Mouse (Mus musculus) kidney, embryonic 14.5 days (tissue): ENCODE measurements around the gene Dcun1d3. TPM values are rescaled to one million over a fixed set of nuclear protein-coding genes. Genes with fewer than 3 reads are reported as not detected.

ENCODE experiments used
- ATAC-seq: fragments of 200-750 bp; cut with Nextera tagmentation; 2 replicates; pipeline ENCODE4 v1.8.0; 2017; ENCODE audit warnings: moderate number of reproducible peaks, mild to moderate bottlenecking, moderate TSS enrichment, moderate library complexity; ENCODE audit not compliant: low FRiP score, low TSS enrichment
- H3K27ac ChIP-seq: fragments of 300-500 bp; sonication (generic); 2 replicates; pipeline ENCODE4 v1.5.1; 2014; ENCODE audit warnings: low read depth, mild to moderate bottlenecking, low read length, moderate library complexity, mixed read lengths
- H3K27me3 ChIP-seq: fragments of 300-500 bp; sonication (generic); 2 replicates; pipeline ENCODE4 v1.6.1; 2014; ENCODE audit warnings: mild to moderate bottlenecking, low read length; ENCODE audit not compliant: control insufficient read depth, insufficient read depth
- H3K36me3 ChIP-seq: fragments of 300-500 bp; sonication (generic); 2 replicates; pipeline ENCODE4 v1.6.1; 2014; ENCODE audit warnings: low read length, mixed read lengths; ENCODE audit not compliant: control insufficient read depth, insufficient read depth
- H3K4me1 ChIP-seq: fragments of 300-500 bp; sonication (generic); 2 replicates; pipeline ENCODE4 v1.6.1; 2014; ENCODE audit warnings: low read length, mixed read lengths; ENCODE audit not compliant: control insufficient read depth, insufficient read depth
- H3K4me2 ChIP-seq: fragments of 300-500 bp; sonication (generic); replicated peaks from 2 replicates; pipeline ENCODE4 v1.6.1; 2014; ENCODE audit warnings: low read depth, mild to moderate bottlenecking, low read length
- H3K4me3 ChIP-seq: fragments of 300-500 bp; sonication (generic); 2 replicates; pipeline ENCODE4 v1.5.1; 2014; ENCODE audit warnings: mild to moderate bottlenecking, low read length
- H3K9ac ChIP-seq: fragments of 300-500 bp; sonication (generic); 2 replicates; pipeline ENCODE4 v1.6.1; 2014; ENCODE audit warnings: low read depth, mild to moderate bottlenecking, low read length, moderate library complexity
- H3K9me3 ChIP-seq: fragments of 300-500 bp; sonication (generic); 2 replicates; pipeline ENCODE4 v1.6.1; 2016; ENCODE audit warnings: low read length; ENCODE audit not compliant: control insufficient read depth
- WGBS: fragments of 180-500 bp; shearing (Covaris S2); extraction: QIAGEN DNeasy Blood & Tissue Kit; methylation state at CpG from one replicate; pipeline ENCODE4 v1.1.7; 2014; 5-methylcytosine and 5-hydroxymethylcytosine counted together
- polyA plus RNA-seq: library from polyadenylated mRNA; unstranded; fragments of >200 nt; fragmentation: Nextera tagmentation; extraction: Ambion mirVana; gene quantifications from 2 replicates; pipeline ENCODE4 v1.2.1, GENCODE M21; 2014

Dcun1d3 gene
- polyA plus RNA-seq, 1 experiment from 2014 or later, result 5.6 TPM

DNA sequence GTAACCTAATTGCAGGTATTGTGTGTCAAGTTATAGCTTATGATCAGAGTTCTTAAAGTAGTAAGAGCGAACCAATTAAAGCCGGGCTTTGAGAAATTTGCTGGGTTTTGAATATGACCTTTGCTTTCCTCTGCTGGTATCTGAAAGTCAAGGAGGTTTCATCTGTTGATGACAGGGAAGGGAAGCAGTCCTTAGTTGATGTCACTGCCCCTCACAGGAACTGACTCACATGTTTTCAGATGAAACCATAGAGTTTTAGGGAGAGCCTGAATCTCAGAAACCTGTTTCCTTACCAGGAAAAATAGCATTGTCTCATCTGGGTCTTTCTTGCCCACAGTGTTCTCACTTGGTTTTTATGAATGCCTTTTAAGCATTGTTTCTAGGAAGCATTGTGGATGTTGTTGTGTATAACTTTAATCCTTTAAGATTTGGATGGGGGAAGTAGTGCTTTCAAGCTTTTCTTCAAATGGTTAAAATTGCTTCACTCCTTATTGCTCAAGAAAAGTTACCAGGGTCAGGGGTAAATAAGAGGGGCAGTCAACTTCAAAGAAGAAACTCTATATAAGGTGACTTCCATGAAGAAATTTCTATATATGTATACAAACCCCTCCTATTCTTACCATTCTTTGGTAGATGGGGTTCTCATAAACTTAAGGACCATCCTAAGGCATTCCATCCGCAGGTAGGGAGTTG lies 10.6 kb upstream of the Dcun1d3 start:
- Histone ChIP-seq H3K27ac (no peak overlapping the region), H3K4me2 (no peak overlapping the region), H3K4me1 (no peaks in the 10 kb centered on the region), H3K27me3 (no peaks in the 10 kb centered on the region), H3K9me3 (no peaks in the 10 kb centered on the region), H3K4me3 (no peak overlapping the region), H3K36me3 (no peaks in the 10 kb centered on the region), H3K9ac (no peak overlapping the region)
- ATAC-seq, result no peak
- WGBS, result 89% methylated on average over 3 of the region's 3 CpGs

- no peak overlapping the region for H3K4me2 ChIP-seq
- no peaks in the 10 kb centered on the region for H3K27me3 ChIP-seq
- ATAC-seq, result no peak
- WGBS, result 80% methylated on average over 3 of the region's 3 CpGs
- no peaks in the 10 kb centered on the region for H3K36me3 ChIP-seq
- H3K4me1 ChIP-seq, result peaks cover 6% of the 10 kb centered on the region; the same call in 1 of the 2 replicates
- no peak overlapping the region for H3K27ac ChIP-seq
- no peak overlapping the region for H3K4me3 ChIP-seq
- no peaks in the 10 kb centered on the region for H3K9me3 ChIP-seq
- no peak overlapping the region for H3K9ac ChIP-seq
Measured at GRCm38 (mm10) chr7:119899386-119900057, 3.4 kb upstream of the Dcun1d3 start.

DNA sequence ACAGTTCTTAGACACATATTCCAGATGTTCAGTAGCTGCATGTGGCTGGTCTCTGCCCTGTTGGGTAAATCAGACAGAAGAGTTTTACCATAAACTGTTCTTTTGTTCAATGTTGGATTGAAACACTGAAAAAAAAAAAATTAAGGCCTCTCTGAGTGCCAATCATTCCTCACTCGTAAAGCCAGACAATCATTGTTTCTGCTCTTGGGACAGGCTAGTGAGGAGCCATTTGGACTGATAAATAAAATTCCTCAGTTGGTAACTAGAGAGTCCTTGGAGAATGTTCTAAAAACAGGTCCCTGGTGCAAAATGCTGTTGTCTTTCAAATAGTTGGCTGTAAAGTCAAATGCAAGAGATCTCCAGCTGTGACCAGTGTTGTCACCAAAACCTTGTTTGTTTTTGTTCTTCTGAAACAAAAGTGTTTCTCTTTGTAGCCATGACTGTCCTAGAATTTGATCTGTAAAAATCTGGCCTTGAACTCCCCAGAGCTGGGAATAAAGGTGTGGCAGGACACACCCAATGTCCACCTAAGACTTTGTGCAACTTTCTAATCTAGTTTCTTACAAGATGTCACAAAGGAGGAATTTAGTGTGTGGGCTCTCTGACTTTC lies 2.3 kb upstream of the Dcun1d3 start:
- no peak overlapping the region for H3K27ac ChIP-seq
- no peak overlapping the region for H3K4me2 ChIP-seq
- H3K9me3 ChIP-seq, result no peaks in the 10 kb centered on the region
- H3K9ac ChIP-seq, result no peak overlapping the region
- no peaks in the 10 kb centered on the region for H3K27me3 ChIP-seq
- 72% methylated on average over 1 of the region's 1 CpGs for WGBS
- H3K36me3 ChIP-seq, result no peaks in the 10 kb centered on the region
- H3K4me1 ChIP-seq, result peaks cover 10% of the 10 kb centered on the region; the same call in 1 of the 2 replicates
- H3K4me3 ChIP-seq, result no peak overlapping the region
- ATAC-seq, result no peak

DNA sequence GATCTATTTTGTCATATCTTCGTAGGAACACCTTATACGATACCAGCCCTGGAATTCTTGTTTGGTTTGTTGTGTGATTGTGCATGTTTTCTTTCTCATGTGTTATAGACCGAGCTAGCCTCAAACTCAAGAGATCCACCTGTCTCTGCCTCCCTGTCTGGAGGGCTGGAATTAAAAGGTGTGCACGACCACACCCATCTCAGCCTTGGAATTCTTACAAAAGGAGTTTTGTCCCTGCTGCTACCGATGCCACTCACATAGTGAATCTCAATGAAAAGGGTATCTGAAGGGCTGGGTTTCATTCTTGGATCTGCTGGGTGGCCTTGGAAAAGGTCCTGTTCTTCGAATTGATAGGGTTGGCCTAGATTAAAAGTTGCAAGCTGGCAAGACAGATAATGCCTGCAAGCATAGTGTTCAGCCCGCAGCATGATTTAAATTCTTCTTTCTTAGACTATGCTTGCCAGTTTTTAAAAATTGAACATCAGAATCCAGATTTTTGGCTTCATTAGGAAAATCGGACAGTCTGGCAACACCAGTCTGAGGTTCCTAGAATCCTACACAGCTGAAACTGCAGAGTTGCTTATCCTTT lies 1.5 kb upstream of the Dcun1d3 start:
- Histone ChIP-seq H3K4me3 (no peak overlapping the region), H3K27ac (no peak overlapping the region), H3K36me3 (no peaks in the 10 kb centered on the region), H3K4me2 (no peak overlapping the region), H3K9me3 (no peaks in the 10 kb centered on the region), H3K9ac (no peak overlapping the region), H3K27me3 (no peaks in the 10 kb centered on the region), H3K4me1 (peaks cover 10% of the 10 kb centered on the region; the same call in 1 of the 2 replicates)
- no peak for ATAC-seq
- WGBS, result 89% methylated on average over 8 of the region's 8 CpGs

GRCm38 (mm10) chr7:119894818-119895544 lies 1.1 kb downstream of the Dcun1d3 start:
- under 1% methylated on average over 15 of the region's 15 CpGs for WGBS
- peak overlapping the region; percentile 80 for H3K9ac ChIP-seq
- no peaks in the 10 kb centered on the region for H3K36me3 ChIP-seq
- H3K4me3 ChIP-seq, result peak overlapping the region; percentile 79
- peaks cover 10% of the 10 kb centered on the region; the same call in 1 of the 2 replicates for H3K4me1 ChIP-seq
- peak overlapping the region; percentile 93 for H3K27ac ChIP-seq
- peak overlapping the region; percentile 70 for H3K4me2 ChIP-seq
- no peaks in the 10 kb centered on the region for H3K9me3 ChIP-seq
- ATAC-seq, result peak; percentile 74
- no peaks in the 10 kb centered on the region for H3K27me3 ChIP-seq

DNA sequence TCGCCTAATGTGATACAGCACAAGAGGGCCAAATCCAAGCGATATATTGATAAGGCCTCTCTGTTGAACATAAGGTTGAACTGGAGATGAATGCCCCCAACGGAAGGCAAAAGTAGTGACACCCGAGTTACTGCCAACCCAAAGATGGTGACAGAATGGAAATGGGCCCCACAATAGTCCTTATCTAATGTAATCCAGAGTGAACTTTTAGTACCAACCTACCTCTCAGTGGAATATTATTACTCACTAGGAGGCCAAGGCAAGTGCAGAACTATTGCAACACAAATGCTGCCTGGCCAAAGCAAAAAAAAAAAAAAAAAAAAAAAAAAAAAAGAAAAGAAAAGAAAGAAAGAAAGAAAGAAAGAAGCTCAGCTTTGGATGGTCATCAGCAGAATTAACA lies 3.4 kb downstream of the Dcun1d3 start:
- H3K9me3 ChIP-seq, result no peaks in the 10 kb centered on the region
- H3K27me3 ChIP-seq, result no peaks in the 10 kb centered on the region
- no peak overlapping the region for H3K27ac ChIP-seq
- H3K36me3 ChIP-seq, result no peaks in the 10 kb centered on the region
- 89% methylated on average over 4 of the region's 4 CpGs for WGBS
- H3K4me1 ChIP-seq, result peaks cover 10% of the 10 kb centered on the region; the same call in 1 of the 2 replicates
- H3K4me3 ChIP-seq, result no peak overlapping the region
- ATAC-seq, result no peak
- H3K4me2 ChIP-seq, result no peak overlapping the region
- no peak overlapping the region for H3K9ac ChIP-seq

DNA sequence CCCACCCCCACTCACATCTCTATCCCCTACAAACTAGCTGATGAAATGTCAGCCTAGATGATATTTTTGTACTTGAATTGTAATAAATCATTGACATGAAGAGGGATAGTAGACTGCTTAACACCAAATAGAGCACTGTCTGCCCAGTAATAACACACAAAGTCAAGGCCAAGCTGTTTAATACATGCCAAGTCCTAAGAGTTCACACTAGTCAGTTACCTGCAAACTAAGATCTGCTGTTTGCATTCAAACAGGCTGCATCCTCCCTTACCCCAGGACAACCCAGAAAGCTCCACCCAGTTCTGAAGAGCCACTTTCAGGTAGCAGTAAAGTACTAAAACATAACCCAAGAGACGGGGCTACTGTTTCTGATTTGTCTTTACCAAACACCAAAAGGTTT lies 3.9 kb downstream of the Dcun1d3 start:
- peaks cover 10% of the 10 kb centered on the region; the same call in 1 of the 2 replicates for H3K4me1 ChIP-seq
- no peak overlapping the region for H3K9ac ChIP-seq
- H3K27ac ChIP-seq, result no peak overlapping the region
- no peak for ATAC-seq
- H3K9me3 ChIP-seq, result no peaks in the 10 kb centered on the region
- H3K36me3 ChIP-seq, result no peaks in the 10 kb centered on the region
- no peaks in the 10 kb centered on the region for H3K27me3 ChIP-seq
- WGBS, result 91% methylated on average over 1 of the region's 1 CpGs
- no peak overlapping the region for H3K4me2 ChIP-seq
- H3K4me3 ChIP-seq, result no peak overlapping the region

- H3K4me3 ChIP-seq, result no peak overlapping the region
- no peak overlapping the region for H3K27ac ChIP-seq
- H3K27me3 ChIP-seq, result no peaks in the 10 kb centered on the region
- no peak overlapping the region for H3K4me2 ChIP-seq
- no peak overlapping the region for H3K9ac ChIP-seq
- H3K4me1 ChIP-seq, result no peaks in the 10 kb centered on the region
- no peaks in the 10 kb centered on the region for H3K36me3 ChIP-seq
- no peak for ATAC-seq
- H3K9me3 ChIP-seq, result no peaks in the 10 kb centered on the region
- WGBS, result 89% methylated on average over 4 of the region's 4 CpGs
Measured at GRCm38 (mm10) chr7:119887887-119888286, 8.2 kb downstream of the Dcun1d3 start.
